Mouse (Mus musculus) cortical plate, adult 2 months (tissue): ENCODE data around the gene Tbc1d22a.

Source experiments
- CTCF ChIP-seq: fragments of 200-500 bp; IDR thresholded peaks from 2 replicates; pipeline ENCODE4 v1.5.1; 2011; ENCODE audit warnings: mild to moderate bottlenecking, control low read depth, low read length; ENCODE audit not compliant: insufficient read depth; ENCODE audit errors: extremely low read depth
- POLR2A ChIP-seq: fragments of 200-500 bp; IDR thresholded peaks from 2 replicates; pipeline ENCODE4 v1.6.1; 2011; ENCODE audit warnings: mild to moderate bottlenecking, low read length, control low read depth; ENCODE audit not compliant: insufficient read depth; ENCODE audit errors: extremely low read depth

- TF ChIP-seq CTCF (no peak), POLR2A (no peak)
These were observed 38.1 kb upstream of the Tbc1d22a start for GRCm38 (mm10) chr15:86176166-86176565.
